Mouse (Mus musculus): ENCODE results near the gene Angptl3. TPM values are rescaled to one million over a fixed set of nuclear protein-coding genes. Genes with fewer than 3 reads are reported as not detected.

Angptl3 gene
- not detected for polyA plus RNA-seq (2017; shearing (Covaris generic))

- ATAC-seq, result no peak
Measured at GRCm38 (mm10) chr4:99030686-99031085, at the start of gene Angptl3. TSS of gene Angptl3 (plus strand) at chr4:99030954.

GRCm38 (mm10) chr4:98984701-98985100, 46.1 kb upstream of the Angptl3 start:
- no peak for ATAC-seq

DNA sequence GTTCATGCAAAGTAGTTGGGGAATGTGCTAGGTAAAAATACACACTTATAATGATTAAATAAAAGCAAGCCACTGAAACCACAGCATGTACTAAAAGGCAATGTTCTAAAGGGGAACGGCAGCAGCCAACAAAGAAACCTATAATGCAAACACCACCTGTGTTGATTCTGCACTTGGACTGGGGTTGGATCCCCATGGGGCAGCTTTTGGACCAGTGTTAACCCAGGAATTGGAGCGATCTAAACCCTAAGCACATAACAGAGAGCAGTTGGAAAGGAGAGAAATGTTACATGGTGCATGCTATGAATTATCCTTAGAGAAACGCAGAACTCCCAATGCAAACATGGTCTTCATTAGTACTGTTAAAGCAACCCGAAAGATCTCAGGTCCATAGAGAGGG, 37.3 kb upstream of the Angptl3 start:
- no peak for ATAC-seq

GRCm38 (mm10) chr4:99005574-99005973, 25.2 kb upstream of the Angptl3 start:
- no peak for ATAC-seq

GRCm38 (mm10) chr4:99006319-99006718, 24.4 kb upstream of the Angptl3 start:
- ATAC-seq, result no peak

GRCm38 (mm10) chr4:99011039-99011438, 19.7 kb upstream of the Angptl3 start:
- no peak for ATAC-seq

GRCm38 (mm10) chr4:99022221-99022620, 8.5 kb upstream of the Angptl3 start:
- ATAC-seq, result no peak

- ATAC-seq, result no peak
Measured at GRCm38 (mm10) chr4:99028377-99028776, 2.4 kb upstream of the Angptl3 start.

- ATAC-seq, result no peak
Measured at GRCm38 (mm10) chr4:99032921-99033320, 2.2 kb downstream of the Angptl3 start.

GRCm38 (mm10) chr4:99044854-99045253, 14.1 kb downstream of the Angptl3 start:
- no peak for ATAC-seq

DNA sequence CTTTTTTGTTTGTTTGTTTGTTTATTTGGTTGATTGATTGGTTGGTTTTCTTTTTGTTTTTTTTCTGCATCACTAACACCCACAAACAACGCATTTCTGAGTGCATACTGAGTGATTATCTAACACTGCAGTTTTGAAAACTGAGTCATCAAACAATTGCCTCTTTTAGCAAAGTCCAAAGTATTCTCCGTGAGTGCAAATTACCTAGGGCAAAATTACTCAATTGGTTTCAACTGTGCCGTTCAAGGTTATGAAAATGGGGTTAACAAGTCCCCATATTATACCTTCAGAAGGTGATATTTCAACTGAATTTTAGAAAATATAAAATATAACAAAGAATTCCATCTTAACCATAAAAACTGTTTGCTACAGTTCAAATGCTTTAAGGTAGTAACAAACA, 15.7 kb downstream of the Angptl3 start:
- no peak for ATAC-seq

GRCm38 (mm10) chr4:99048581-99048980, 17.8 kb downstream of the Angptl3 start:
- ATAC-seq, result no peak

GRCm38 (mm10) chr4:99064524-99064923, 33.8 kb downstream of the Angptl3 start:
- no peak for ATAC-seq

GRCm38 (mm10) chr4:99068806-99069205, 38.1 kb downstream of the Angptl3 start:
- ATAC-seq, result no peak

DNA sequence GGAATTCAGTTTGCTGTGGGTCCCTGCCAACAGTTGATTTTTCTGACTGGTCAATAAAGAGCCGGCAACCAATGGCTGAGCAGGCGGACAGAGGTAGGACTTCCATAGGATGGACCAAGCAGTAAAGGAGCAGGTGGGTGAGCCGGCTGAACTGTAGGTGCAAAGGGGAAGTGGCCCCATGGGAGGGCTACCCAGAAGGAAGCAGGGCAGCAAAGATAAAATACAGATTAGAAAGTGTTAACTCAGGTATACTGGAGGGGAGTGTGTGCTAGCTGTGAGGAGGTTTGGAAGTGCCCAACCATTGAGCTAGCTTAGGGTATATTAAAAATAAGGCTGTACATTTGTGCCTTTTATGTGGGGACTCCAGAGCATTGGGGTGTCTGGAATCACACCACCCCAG, 47.3 kb downstream of the Angptl3 start:
- ATAC-seq, result no peak

GRCm38 (mm10) chr4:99081169-99081568, 50.4 kb downstream of the Angptl3 start:
- no peak for ATAC-seq

GRCm38 (mm10) chr4:99083862-99084261, 53.1 kb downstream of the Angptl3 start:
- no peak for ATAC-seq

DNA sequence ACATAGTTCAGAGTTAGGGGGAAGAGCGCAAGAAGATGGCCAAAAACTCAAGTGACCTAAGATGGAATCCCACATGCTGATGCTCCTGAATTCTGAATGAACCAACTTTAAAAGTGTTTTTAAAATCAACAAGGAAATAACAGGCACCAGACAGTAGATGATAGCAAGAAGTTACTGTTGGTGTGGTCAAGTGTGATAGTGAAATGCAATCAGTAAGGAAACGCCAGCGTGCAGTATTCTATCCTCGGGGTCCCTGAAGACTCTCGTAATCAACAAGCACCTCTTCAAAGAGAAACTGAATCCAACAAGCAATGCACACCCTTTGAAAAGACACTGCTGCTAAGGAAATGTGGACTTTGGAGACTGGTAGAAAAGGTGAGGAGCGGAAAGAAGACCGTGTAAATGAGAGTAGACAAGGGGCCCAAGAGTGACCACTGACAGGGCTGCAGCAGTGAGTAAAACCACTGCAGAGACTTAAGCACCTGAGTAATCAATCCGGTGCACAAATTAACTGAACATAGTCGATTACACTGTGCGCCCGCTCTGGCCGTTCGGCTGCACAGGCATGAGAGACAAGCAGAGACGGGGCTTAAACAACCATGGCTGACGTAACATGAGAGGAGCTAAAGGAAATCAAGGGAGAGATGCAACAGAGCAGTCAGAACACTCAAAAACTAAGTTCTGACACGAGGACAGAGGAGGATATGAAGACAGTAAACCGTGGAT, 57.2 kb downstream of the Angptl3 start:
- ATAC-seq, result no peak

DNA sequence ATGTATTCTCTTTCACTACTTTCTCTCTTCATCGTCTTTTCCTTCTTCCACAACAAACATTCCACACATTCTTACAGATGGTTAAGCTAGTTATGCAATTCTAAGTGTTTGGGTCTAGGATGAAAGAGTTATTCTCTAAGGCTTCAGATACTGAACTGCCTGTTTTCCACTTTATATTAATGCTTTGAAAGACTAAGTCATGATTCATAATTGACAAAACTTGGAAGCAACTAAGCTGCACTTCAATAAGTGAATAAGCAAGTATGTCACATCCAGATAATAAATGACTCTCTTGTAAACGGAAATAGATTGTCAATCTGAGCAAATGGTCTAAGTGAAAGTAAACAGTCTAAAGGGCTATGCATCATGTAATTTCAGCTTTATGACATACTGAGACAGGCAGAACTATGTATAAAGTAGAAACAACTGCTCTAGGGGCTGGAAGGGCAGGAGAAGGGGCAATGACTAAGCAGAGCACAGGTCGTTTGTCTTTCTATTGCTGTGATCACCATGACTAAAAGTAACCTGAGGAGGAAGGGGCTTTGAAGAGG, 60.5 kb downstream of the Angptl3 start:
- ATAC-seq, result no peak

- no peak for ATAC-seq
Measured at GRCm38 (mm10) chr4:99091777-99092176, 61.0 kb downstream of the Angptl3 start.

Data from CD4-positive, CD25-positive, alpha-beta regulatory T cell, adult 4 months (primary cell).